Mouse (Mus musculus) layer of hippocampus, adult 2 months (tissue): ENCODE results near the gene Sdk2. TPM values are rescaled to one million over a fixed set of nuclear protein-coding genes. Genes with fewer than 3 reads are reported as not detected.
A peak's percentile ranks its signal among the peaks of the same experiment; 100 is the strongest.

Source experiments
- DNase-seq, 2 experiments: peaks; one replicate each; pipeline ENCODE4 v3.0.0; 2022; ENCODE audit warnings: low spot score in 2 of 2
- H3K27ac ChIP-seq: fragments of 200-600 bp; 2 replicates; pipeline ENCODE4 v1.8.1; 2022
- H3K4me3 ChIP-seq: fragments of 200-600 bp; 2 replicates; pipeline ENCODE4 v1.8.1; 2022; ENCODE audit warnings: mild to moderate bottlenecking
- CTCF ChIP-seq: fragments of 200-600 bp; conservative IDR thresholded peaks from 2 replicates; pipeline ENCODE4 v1.8.1; 2022; ENCODE audit warnings: antibody characterized with exemption, mild to moderate bottlenecking, moderate library complexity
- total RNA-seq, 2 experiments: library from RNA; stranded (reverse); gene quantifications; 2 replicates each; pipeline ENCODE4 v1.2.3; 2021

Gene Sdk2
- total RNA-seq, 2 experiments from 2014 or later, result 22.2 to 24.8 TPM

DNA sequence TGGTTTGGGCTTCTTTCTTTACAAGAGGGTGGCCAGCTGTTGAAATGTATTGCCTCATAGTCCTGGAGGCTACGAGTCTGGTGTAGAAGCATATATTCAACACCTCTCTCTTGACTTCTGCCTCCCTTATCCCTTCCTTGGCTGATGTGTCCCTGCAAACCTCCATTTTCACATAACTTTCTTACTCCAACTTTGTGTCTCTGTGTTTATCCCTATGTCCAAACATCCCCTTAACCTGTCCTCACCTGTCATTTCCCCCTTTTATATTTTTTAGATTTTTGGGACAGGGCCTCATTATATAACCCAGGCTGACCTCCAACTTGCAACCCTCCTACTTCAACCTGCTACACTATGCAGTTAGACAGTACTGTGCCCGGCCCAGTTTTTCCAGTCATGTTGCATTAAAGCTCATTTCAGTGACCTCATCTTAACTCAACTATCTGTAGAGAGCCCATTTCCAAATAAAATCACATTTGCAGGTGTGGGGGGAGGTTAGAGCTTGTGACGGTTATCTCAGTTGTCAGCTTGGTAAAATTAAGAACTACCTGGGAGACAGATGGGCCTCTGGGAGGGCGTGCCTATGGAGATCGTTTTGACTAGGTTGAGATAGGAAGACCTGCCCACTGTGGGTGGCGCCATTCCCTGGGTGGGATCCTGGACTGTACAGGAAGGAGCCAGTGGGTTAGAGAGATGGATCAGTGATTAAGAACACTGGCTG is 302.6 kb downstream of the Sdk2 start:
- Histone ChIP-seq H3K4me3 (no peak overlapping the region), H3K27ac (no peak overlapping the region)
- no peak for DNase-seq
- TF ChIP-seq CTCF, result no peak

DNA sequence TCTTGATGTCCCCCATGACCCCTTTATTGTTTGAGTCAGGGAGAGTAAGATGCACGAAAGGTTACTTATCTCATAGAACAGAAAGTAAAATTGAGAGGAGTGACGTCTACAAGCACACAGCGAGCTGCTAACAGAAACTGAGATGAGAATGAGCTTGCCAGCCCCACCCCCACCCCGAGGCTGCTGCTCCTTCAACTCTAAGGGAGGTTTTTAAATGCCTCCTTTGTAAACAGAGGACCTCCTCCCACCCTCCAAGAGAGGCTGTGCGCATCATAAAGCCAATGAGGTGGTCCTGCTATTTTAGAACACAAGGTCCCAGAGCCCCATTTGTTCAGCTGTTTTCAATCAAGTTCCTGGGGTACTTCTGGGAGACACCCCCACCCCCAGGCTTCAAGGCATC is 303.4 kb downstream of the Sdk2 start:
- Histone ChIP-seq H3K27ac (no peak overlapping the region), H3K4me3 (no peak overlapping the region)
- DNase-seq, result no peak
- TF ChIP-seq CTCF, result no peak

DNA sequence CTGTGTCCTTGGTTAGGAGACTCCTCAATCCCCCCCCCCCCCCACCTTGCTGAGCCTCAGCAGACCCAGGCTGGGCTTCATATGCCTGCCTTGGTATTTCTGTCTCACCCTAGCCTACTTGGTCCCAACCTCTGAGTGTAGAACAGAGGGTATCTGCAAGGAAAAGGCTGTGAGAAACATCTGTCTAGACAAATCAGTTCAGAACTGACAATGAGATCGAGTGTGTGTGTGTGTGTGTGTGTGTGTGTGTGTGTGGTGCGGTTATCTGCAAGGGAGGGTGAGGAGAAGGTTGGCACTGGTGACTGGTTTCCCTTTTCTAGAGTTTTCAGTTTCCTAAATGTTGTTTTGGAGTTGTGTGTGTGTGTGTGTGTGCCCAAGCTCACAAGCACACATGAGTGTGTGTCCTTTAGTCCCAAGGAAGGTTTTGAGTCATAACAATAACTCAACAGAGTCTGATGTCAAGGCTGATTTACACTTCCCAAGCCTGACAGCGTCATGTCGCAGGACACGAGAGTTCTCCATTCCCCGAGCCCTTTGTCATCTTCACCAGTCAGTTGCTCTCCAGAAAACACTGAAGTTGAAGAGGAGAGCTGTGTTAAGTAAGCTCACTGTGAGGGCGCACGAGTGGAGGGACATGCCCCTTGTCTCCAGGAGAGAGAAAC is 304.6 kb downstream of the Sdk2 start:
- Histone ChIP-seq H3K4me3 (no peak overlapping the region), H3K27ac (no peak overlapping the region)
- no peak for TF ChIP-seq CTCF
- no peak for DNase-seq

DNA sequence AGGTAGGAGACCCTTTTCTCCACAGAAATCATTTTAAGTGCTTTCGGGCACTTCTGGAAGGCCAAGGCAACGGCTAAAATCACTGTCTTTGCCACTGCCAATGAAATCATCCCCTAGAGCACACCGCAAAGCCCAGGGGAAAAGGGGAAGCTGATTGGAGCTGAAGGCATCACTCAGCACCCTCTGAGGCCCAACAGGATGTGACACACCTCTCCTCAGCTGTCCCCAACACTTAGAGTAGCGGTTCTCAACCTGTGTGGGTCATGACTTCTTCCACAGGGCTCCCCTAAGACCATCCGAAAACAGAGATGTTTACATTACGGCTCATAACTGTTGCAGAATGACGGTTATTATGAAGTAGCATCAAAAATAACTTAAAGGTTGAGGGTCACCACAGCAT is 305.2 kb downstream of the Sdk2 start:
- Histone ChIP-seq H3K4me3 (no peak overlapping the region), H3K27ac (no peak overlapping the region)
- DNase-seq, result no peak
- no peak for TF ChIP-seq CTCF

DNA sequence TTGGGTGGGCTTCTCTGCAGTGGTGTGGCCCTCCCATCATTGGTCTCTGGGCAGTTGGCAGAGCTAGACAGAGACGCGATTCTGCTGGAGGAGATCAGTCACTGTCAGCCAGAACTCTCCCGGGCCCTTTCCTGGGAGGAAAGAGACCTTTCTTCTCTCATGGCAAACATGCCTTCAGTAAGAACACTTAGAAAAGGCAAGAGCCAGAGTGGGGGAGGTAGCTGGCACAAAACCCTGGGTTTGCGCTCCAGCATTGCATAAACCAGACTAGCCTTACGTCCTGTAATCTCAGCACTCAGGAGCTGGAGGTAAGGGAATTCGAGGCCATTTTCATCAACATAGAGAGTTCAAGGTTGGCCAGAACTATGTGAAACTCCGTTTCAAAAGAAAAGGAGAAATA is 306.4 kb downstream of the Sdk2 start:
- TF ChIP-seq CTCF, result no peak
- Histone ChIP-seq H3K27ac (no peak overlapping the region), H3K4me3 (no peak overlapping the region)
- DNase-seq, result no peak

DNA sequence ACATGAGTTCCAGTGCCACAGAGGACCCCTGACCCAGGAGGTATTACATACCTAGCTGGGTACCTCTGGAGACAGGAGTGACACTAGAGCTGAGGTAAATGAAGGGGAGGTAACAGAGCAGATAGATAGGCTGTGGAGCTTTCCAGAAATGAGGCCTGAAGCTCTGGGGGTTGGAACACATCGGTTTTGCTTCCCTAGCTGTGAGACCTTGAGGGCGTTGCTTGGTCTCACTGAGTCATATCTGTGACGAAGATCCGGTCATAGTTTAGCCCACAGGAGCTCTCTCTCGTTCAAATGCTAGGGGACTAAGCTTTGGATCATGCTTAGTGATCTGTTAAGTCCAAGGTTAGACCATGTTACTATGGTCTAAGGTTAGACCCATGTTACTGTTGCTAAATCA is 308.0 kb downstream of the Sdk2 start:
- no peak overlapping the region for H3K27ac ChIP-seq
- no peak for TF ChIP-seq CTCF
- no peak overlapping the region for H3K4me3 ChIP-seq
- no peak for DNase-seq

DNA sequence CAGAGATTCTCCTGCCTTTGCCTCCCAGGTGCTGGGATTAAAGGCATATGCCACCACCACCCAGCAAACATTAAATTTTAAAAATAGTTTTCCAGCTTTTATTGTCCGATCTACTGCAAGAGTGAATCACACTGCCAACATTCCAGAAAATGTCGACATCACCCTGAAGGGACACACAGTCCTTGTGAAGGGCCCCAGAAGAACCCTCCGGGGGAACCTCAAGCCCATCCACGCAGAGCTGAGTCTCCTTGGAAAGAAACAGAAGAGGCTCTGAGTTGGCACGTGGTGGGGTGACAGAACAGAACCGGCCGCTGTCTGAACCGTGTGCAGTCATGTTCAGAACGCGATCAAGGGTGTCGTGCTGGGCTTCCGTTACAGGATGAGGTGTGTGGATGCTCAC is 310.3 kb downstream of the Sdk2 start:
- Histone ChIP-seq H3K4me3 (no peak overlapping the region), H3K27ac (no peak overlapping the region)
- TF ChIP-seq CTCF, result no peak
- no peak for DNase-seq

DNA sequence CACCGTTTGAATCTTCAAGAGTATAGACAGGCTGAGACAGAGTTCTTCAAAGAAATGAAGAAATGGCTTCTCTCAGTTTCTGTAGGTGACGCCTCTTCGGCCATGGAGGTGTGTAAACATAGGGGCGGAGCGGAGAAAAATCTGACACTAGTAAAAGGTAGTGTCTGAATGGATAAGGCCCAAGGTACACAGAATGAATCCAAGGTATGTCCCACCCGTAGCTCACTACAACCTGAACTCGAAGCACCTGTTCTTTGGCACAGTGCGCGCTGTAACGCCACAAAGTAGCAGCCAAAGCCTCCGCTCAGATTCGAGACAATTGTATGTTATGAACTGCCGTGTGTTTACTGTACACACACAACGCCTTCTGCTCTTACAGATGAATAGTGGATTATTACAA is 311.0 kb downstream of the Sdk2 start:
- Histone ChIP-seq H3K27ac (no peak overlapping the region), H3K4me3 (no peak overlapping the region)
- no peak for TF ChIP-seq CTCF
- DNase-seq, result no peak

DNA sequence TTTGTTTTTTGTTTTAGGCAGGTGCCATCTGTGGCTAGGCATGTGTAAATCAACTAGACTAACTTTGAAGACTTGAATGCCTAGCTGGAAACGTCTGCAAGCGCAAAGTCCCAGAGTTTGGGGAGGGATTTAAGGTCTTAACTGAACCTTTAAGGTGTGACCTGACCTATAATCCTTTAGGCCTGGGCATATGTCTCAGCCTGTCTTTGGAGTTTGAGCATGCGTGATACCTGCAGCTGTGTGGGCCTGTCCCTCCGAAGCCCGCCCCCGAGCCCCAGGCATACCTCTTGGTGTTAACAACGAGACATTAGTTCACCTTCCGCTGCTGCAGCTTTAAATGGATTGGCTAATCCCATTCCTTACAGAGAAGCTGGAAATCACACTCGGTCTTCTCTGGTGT is 312.0 kb downstream of the Sdk2 start:
- DNase-seq, result no peak
- no peak for TF ChIP-seq CTCF

DNA sequence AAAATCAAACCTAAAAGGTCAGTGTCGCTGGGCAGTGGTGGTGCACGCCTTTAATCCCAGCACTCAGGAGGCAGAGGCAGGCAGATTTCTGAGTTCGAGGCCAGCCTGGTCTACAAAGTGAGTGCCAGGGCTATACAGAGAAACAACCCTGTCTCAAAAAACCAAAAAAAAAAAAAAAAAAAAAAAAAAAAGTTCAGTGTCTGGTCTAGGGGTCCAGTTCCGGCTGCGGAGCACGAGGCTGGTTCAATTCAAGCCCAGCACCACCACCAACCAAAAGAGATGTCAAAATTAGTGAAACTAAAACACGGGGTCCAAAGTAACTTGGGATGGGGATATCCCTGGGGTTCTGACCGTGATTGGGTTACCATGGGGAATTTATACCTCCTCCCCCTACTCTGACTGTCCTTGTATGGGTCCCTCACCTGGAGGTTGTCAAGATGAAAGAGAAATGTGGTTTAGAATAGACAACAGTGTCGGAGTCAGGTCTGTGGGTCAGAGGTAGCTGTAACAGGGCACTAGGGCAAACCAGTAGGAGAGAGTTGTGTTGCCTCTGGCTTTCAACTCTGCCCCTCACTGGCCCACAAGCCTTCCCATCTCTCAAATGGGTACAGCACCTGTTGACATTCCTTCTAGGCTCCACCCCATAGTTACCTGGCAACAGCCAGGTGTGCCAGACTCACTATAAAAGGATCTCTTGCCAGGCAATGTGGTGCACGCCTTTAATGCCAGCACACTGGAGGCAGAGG is 314.0 kb downstream of the Sdk2 start:
- H3K27ac ChIP-seq, result no peak overlapping the region
- no peak for TF ChIP-seq CTCF
- no peak overlapping the region for H3K4me3 ChIP-seq
- no peak for DNase-seq

More for the DNA sequence above, 312.0 kb downstream of the Sdk2 start:
- H3K4me3 ChIP-seq, result no peak overlapping the region
- no peak overlapping the region for H3K27ac ChIP-seq

DNA sequence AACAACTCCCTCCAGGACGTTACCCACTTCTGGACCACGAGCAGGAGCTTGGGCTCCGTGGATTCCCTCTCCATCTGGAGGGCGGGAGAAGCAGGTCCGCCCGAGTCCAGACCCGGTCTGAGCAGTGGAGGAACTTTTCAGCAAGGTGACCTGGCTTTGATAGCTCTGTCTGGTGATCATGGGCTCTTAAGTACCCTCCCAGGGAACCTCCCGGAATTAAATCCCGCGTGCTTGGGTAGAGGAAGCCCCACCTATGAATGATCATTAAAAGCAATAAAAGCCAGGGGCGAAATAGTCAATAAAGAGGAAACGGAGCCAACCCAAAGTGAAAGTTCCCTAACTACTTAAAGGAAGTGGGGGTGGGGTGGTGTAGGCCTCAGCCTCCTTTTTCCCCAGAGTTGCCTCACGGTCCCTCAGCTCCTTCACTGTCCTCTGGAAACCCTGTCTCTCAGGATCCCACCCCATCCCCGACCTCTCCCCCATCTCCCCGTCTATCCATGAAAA is 314.6 kb downstream of the Sdk2 start:
- Histone ChIP-seq H3K4me3 (peak overlapping the region; percentile 80), H3K27ac (peak overlapping the region; percentile 98)
- no peak for TF ChIP-seq CTCF
- no peak for DNase-seq

DNA sequence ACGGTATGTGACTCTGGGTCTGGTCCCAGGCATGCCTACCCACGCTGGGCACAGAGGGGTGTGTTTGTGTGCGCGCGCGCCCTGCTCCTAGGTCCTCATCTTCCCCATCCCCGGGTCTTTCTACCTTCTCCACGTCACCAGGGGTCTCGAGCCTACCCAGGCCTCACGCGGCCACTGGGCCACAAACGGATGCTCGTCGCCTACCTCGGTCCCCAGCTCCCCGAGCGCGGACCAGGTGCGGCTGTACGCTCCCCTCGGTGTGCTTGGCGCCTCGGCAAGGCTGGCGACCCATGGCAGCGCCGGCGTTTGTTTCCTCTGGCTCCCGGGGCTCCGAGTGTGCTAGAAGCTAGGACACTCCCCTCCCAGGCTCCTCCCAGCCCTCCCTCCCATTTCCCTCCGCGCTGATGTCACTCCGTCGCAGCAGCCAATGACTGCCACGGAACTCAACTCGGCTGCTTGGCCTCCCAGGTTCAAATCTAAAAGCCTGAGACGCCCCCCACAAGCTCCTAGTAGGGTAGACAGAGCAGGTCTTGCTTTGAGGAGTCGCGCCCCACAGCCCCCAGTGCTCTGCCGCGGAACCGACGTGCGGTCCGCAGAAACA is 315.3 kb downstream of the Sdk2 start, which contains the start of gene Cdc42ep4:
Gene Cdc42ep4, minus strand, starts transcription at position 398 of the 601 bp plus-strand sequence.
- Histone ChIP-seq H3K27ac (peak within 1 kb of the TSS; percentile 98), H3K4me3 (peak within 1 kb of the TSS; percentile 80)
- DNase-seq, result peak; percentile 76 to 79
- no peak for TF ChIP-seq CTCF
